Mouse (Mus musculus): ENCODE data around the gene Atg10. TPM values are rescaled to one million over a fixed set of nuclear protein-coding genes. Genes with fewer than 3 reads are reported as not detected.
A peak's percentile ranks its signal among the peaks of the same experiment; 100 is the strongest.

Gene Atg10
- polyA plus RNA-seq, 1 experiment from 2014 or later: 13.3 TPM

GRCm38 (mm10) chr13:91094851-91095250 is 128.9 kb downstream of the Atg10 start:
- Histone ChIP-seq H3K27me3 (ENCODE audit: insufficient read depth, low read length) (no peaks in the 10 kb centered on the region), H3K9me3 (ENCODE audit: low read length) (no peaks in the 10 kb centered on the region), H3K4me2 (replicated peaks; ENCODE audit: low read depth, low read length) (no peak overlapping the region), H3K36me3 (ENCODE audit: insufficient read depth, low read length) (no peaks in the 10 kb centered on the region), H3K4me1 (ENCODE audit: insufficient read depth, low read length) (peaks cover 11% of the 10 kb centered on the region), H3K4me3 (ENCODE audit: low read length) (no peak overlapping the region), H3K27ac (ENCODE audit: low read length) (no peak overlapping the region; the same call in 1 of the 2 replicates), H3K9ac (replicated peaks; ENCODE audit: low read length) (no peak overlapping the region)
- 0 out of 2 replicates have a peak, but pooled peaks have one; percentile 44 for ATAC-seq (ENCODE audit: low FRiP score, low TSS enrichment)
- WGBS: 76% methylated on average over 4 of the region's 4 CpGs

- H3K4me3 ChIP-seq (ENCODE audit: low read length): no peak overlapping the region
- H3K4me1 ChIP-seq (ENCODE audit: insufficient read depth, low read length): peaks cover 11% of the 10 kb centered on the region
- WGBS: 40% methylated on average over 7 of the region's 7 CpGs
- H3K9me3 ChIP-seq (ENCODE audit: low read length): no peaks in the 10 kb centered on the region
- peak overlapping the region; percentile 43; the same call in 1 of the 2 replicates for H3K27ac ChIP-seq (ENCODE audit: low read length)
- ATAC-seq (ENCODE audit: low FRiP score, low TSS enrichment): peak; percentile 69
- no peaks in the 10 kb centered on the region for H3K27me3 ChIP-seq (ENCODE audit: insufficient read depth, low read length)
- no peaks in the 10 kb centered on the region for H3K36me3 ChIP-seq (ENCODE audit: insufficient read depth, low read length)
- no peak overlapping the region for H3K4me2 ChIP-seq (replicated peaks; ENCODE audit: low read depth, low read length)
- no peak overlapping the region for H3K9ac ChIP-seq (replicated peaks; ENCODE audit: low read length)
Measured at GRCm38 (mm10) chr13:91094196-91094595, 129.6 kb downstream of the Atg10 start.

GRCm38 (mm10) chr13:91093610-91094009 is 130.2 kb downstream of the Atg10 start:
- H3K4me2 ChIP-seq (replicated peaks; ENCODE audit: low read depth, low read length): no peak overlapping the region
- no peak overlapping the region for H3K4me3 ChIP-seq (ENCODE audit: low read length)
- H3K27ac ChIP-seq (ENCODE audit: low read length): 0 out of 2 replicates have a peak overlapping the region, but pooled peaks have one; percentile 43
- WGBS: 31% methylated on average over 1 of the region's 1 CpGs
- no peaks in the 10 kb centered on the region for H3K36me3 ChIP-seq (ENCODE audit: insufficient read depth, low read length)
- H3K4me1 ChIP-seq (ENCODE audit: insufficient read depth, low read length): peaks cover 11% of the 10 kb centered on the region
- ATAC-seq (ENCODE audit: low FRiP score, low TSS enrichment): peak; percentile 36
- H3K27me3 ChIP-seq (ENCODE audit: insufficient read depth, low read length): no peaks in the 10 kb centered on the region
- H3K9ac ChIP-seq (replicated peaks; ENCODE audit: low read length): no peak overlapping the region
- no peaks in the 10 kb centered on the region for H3K9me3 ChIP-seq (ENCODE audit: low read length)

- Histone ChIP-seq H3K4me2 (replicated peaks; ENCODE audit: low read depth, low read length) (no peak overlapping the region), H3K4me1 (ENCODE audit: insufficient read depth, low read length) (peaks cover 11% of the 10 kb centered on the region), H3K9ac (replicated peaks; ENCODE audit: low read length) (no peak overlapping the region), H3K4me3 (ENCODE audit: low read length) (no peak overlapping the region), H3K27ac (ENCODE audit: low read length) (0 out of 2 replicates have a peak overlapping the region, but pooled peaks have one; percentile 53), H3K9me3 (ENCODE audit: low read length) (no peaks in the 10 kb centered on the region), H3K27me3 (ENCODE audit: insufficient read depth, low read length) (no peaks in the 10 kb centered on the region), H3K36me3 (ENCODE audit: insufficient read depth, low read length) (no peaks in the 10 kb centered on the region)
- ATAC-seq (ENCODE audit: low FRiP score, low TSS enrichment): peak; percentile 69; the same call in 1 of the 2 replicates
- 19% methylated on average over 6 of the region's 6 CpGs for WGBS
Measured at GRCm38 (mm10) chr13:91093162-91093561, 130.6 kb downstream of the Atg10 start.

GRCm38 (mm10) chr13:91091731-91092190 is 132.0 kb downstream of the Atg10 start:
- no peak for ATAC-seq (ENCODE audit: low FRiP score, low TSS enrichment)
- H3K4me1 ChIP-seq (ENCODE audit: insufficient read depth, low read length): peaks cover 11% of the 10 kb centered on the region
- no peak overlapping the region for H3K4me2 ChIP-seq (replicated peaks; ENCODE audit: low read depth, low read length)
- no peaks in the 10 kb centered on the region for H3K36me3 ChIP-seq (ENCODE audit: insufficient read depth, low read length)
- H3K4me3 ChIP-seq (ENCODE audit: low read length): no peak overlapping the region
- H3K9ac ChIP-seq (replicated peaks; ENCODE audit: low read length): no peak overlapping the region
- 79% methylated on average over 2 of the region's 2 CpGs for WGBS
- no peaks in the 10 kb centered on the region for H3K27me3 ChIP-seq (ENCODE audit: insufficient read depth, low read length)
- no peaks in the 10 kb centered on the region for H3K9me3 ChIP-seq (ENCODE audit: low read length)
- H3K27ac ChIP-seq (ENCODE audit: low read length): no peak overlapping the region

GRCm38 (mm10) chr13:91090861-91091730 is 132.7 kb downstream of the Atg10 start:
- no peak overlapping the region for H3K9ac ChIP-seq (replicated peaks; ENCODE audit: low read length)
- no peak overlapping the region for H3K4me2 ChIP-seq (replicated peaks; ENCODE audit: low read depth, low read length)
- H3K36me3 ChIP-seq (ENCODE audit: insufficient read depth, low read length): no peaks in the 10 kb centered on the region
- peaks cover 11% of the 10 kb centered on the region for H3K4me1 ChIP-seq (ENCODE audit: insufficient read depth, low read length)
- WGBS: 31% methylated on average over 4 of the region's 4 CpGs
- H3K27ac ChIP-seq (ENCODE audit: low read length): no peak overlapping the region
- H3K4me3 ChIP-seq (ENCODE audit: low read length): no peak overlapping the region
- H3K27me3 ChIP-seq (ENCODE audit: insufficient read depth, low read length): no peaks in the 10 kb centered on the region
- no peak for ATAC-seq (ENCODE audit: low FRiP score, low TSS enrichment)
- no peaks in the 10 kb centered on the region for H3K9me3 ChIP-seq (ENCODE audit: low read length)

- WGBS: 87% methylated on average over 12 of the region's 12 CpGs
- ATAC-seq (ENCODE audit: low FRiP score, low TSS enrichment): no peak
- H3K27me3 ChIP-seq (ENCODE audit: insufficient read depth, low read length): no peaks in the 10 kb centered on the region
- no peak overlapping the region for H3K9ac ChIP-seq (replicated peaks; ENCODE audit: low read length)
- H3K4me2 ChIP-seq (replicated peaks; ENCODE audit: low read depth, low read length): no peak overlapping the region
- no peak overlapping the region for H3K27ac ChIP-seq (ENCODE audit: low read length)
- no peaks in the 10 kb centered on the region; the same call in 1 of the 2 replicates for H3K4me1 ChIP-seq (ENCODE audit: insufficient read depth, low read length)
- H3K36me3 ChIP-seq (ENCODE audit: insufficient read depth, low read length): no peaks in the 10 kb centered on the region
- no peaks in the 10 kb centered on the region for H3K9me3 ChIP-seq (ENCODE audit: low read length)
- H3K4me3 ChIP-seq (ENCODE audit: low read length): no peak overlapping the region
Measured at GRCm38 (mm10) chr13:91086361-91086900, 137.3 kb downstream of the Atg10 start.

- Histone ChIP-seq H3K36me3 (ENCODE audit: insufficient read depth, low read length) (no peaks in the 10 kb centered on the region), H3K4me2 (replicated peaks; ENCODE audit: low read depth, low read length) (no peak overlapping the region), H3K4me1 (ENCODE audit: insufficient read depth, low read length) (no peaks in the 10 kb centered on the region), H3K27me3 (ENCODE audit: insufficient read depth, low read length) (no peaks in the 10 kb centered on the region), H3K9ac (replicated peaks; ENCODE audit: low read length) (no peak overlapping the region), H3K9me3 (ENCODE audit: low read length) (no peaks in the 10 kb centered on the region), H3K27ac (ENCODE audit: low read length) (no peak overlapping the region), H3K4me3 (ENCODE audit: low read length) (no peak overlapping the region)
- ATAC-seq (ENCODE audit: low FRiP score, low TSS enrichment): no peak
- 96% methylated on average over 2 of the region's 2 CpGs for WGBS
Measured at GRCm38 (mm10) chr13:91072351-91072750, 151.4 kb downstream of the Atg10 start.

- Histone ChIP-seq H3K27me3 (ENCODE audit: insufficient read depth, low read length) (no peaks in the 10 kb centered on the region), H3K9me3 (ENCODE audit: low read length) (no peaks in the 10 kb centered on the region), H3K4me1 (ENCODE audit: insufficient read depth, low read length) (no peaks in the 10 kb centered on the region), H3K4me3 (ENCODE audit: low read length) (no peak overlapping the region), H3K27ac (ENCODE audit: low read length) (no peak overlapping the region), H3K4me2 (replicated peaks; ENCODE audit: low read depth, low read length) (no peak overlapping the region), H3K9ac (replicated peaks; ENCODE audit: low read length) (no peak overlapping the region), H3K36me3 (ENCODE audit: insufficient read depth, low read length) (no peaks in the 10 kb centered on the region)
- ATAC-seq (ENCODE audit: low FRiP score, low TSS enrichment): no peak
- whole genome bisulfite sequencing: 89% methylated on average over 5 of the region's 5 CpGs
Measured at GRCm38 (mm10) chr13:91060871-91061270, 162.9 kb downstream of the Atg10 start.

- Histone ChIP-seq H3K4me2 (replicated peaks; ENCODE audit: low read depth, low read length) (no peak overlapping the region), H3K27ac (ENCODE audit: low read length) (no peak overlapping the region), H3K4me1 (ENCODE audit: insufficient read depth, low read length) (no peaks in the 10 kb centered on the region), H3K36me3 (ENCODE audit: insufficient read depth, low read length) (no peaks in the 10 kb centered on the region), H3K4me3 (ENCODE audit: low read length) (no peak overlapping the region), H3K9ac (replicated peaks; ENCODE audit: low read length) (no peak overlapping the region), H3K27me3 (ENCODE audit: insufficient read depth, low read length) (no peaks in the 10 kb centered on the region), H3K9me3 (ENCODE audit: low read length) (peaks cover 8% of the 10 kb centered on the region; the same call in 1 of the 2 replicates)
- no peak for ATAC-seq (ENCODE audit: low FRiP score, low TSS enrichment)
- WGBS: 94% methylated on average over 4 of the region's 4 CpGs
Measured at GRCm38 (mm10) chr13:91048171-91048570, 175.6 kb downstream of the Atg10 start.

Measured in kidney, embryonic 16.5 days (tissue).